Comparison of ENCODE assay signal across 8 mouse cellular contexts in genomic region chr11:70016669-70017068, GRCm38 (mm10). TPM values are rescaled to one million over a fixed set of nuclear protein-coding genes. Genes with fewer than 3 reads are reported as not detected.
DNase-seq lines count a peak whose midpoint lies in the region; ATAC-seq and TF ChIP-seq lines count a peak whose summit lies in the region.

Gene Dlg4 (plus strand): TSS chr11:70016942.

- peaks cover 23% of the 10 kb centered on the region for H3K36me3 ChIP-seq in heart, embryonic 12.5 days
- H3K36me3 ChIP-seq in forebrain, embryonic 15.5 days = peaks cover 15% of the 10 kb centered on the region

- CTCF ChIA-PET in Patski (lab: Charles Lee) = interaction anchor here (0.5 to 1.4 kb wide), 3 partner anchors 11 to 584 kb away, joined by 3 to 6 read pairs (median 3); no protein-coding TSS in a partner anchor

- 0 out of 2 replicates have a peak within 1 kb of the TSS, but pooled peaks have one; percentile 57 for H3K4me3 ChIP-seq in heart, embryonic 12.5 days
- peak within 1 kb of the TSS; percentile 65 for H3K4me3 ChIP-seq in forebrain, embryonic 15.5 days
- H3K4me3 ChIP-seq in olfactory bulb, adult 2 months (ENCODE audit: insufficient read depth, low read depth, low read length) = peak within 1 kb of the TSS; percentile 58

- H3K4me1 ChIP-seq in heart, embryonic 12.5 days (replicated peaks) = peaks cover 56% of the 10 kb centered on the region
- H3K4me1 ChIP-seq in forebrain, embryonic 15.5 days = peaks cover 53% of the 10 kb centered on the region
- peaks cover 18% of the 10 kb centered on the region for H3K4me1 ChIP-seq in olfactory bulb, adult 2 months (ENCODE audit: control insufficient read depth, insufficient read depth, low read length)

- DNase-seq in heart, adult 18-20 months = no peak
- DNase-seq in Patski (ENCODE audit: low read depth, low spot score) = no peak
- DNase-seq in left cerebral cortex, adult 8-10 months (ENCODE audit: low spot score in 2 of 2) = no peak
- no peak for DNase-seq in retina, postnatal 1 day
- no peak for DNase-seq in kidney, postnatal 36 days

- TF ChIP-seq CTCF in Patski (IDR thresholded peaks at IDR 0.05) = no peak
- TF ChIP-seq CTCF in olfactory bulb, adult 2 months (IDR thresholded peaks at IDR 0.05; ENCODE audit: insufficient read depth, low read depth, low read length) = no peak

- H3K27me3 ChIP-seq in heart, embryonic 12.5 days (replicated peaks) = no peaks in the 10 kb centered on the region
- H3K27me3 ChIP-seq in Patski = no peaks in the 10 kb centered on the region
- H3K27me3 ChIP-seq in forebrain, embryonic 15.5 days = no peaks in the 10 kb centered on the region

- no peak for ATAC-seq in heart, embryonic 12.5 days (ENCODE audit: insufficient number of reproducible peaks, low FRiP score)
- no peak for ATAC-seq in Patski
- ATAC-seq in forebrain, embryonic 15.5 days (replicated peaks) = no peak

- no peaks in the 10 kb centered on the region for H3K9me3 ChIP-seq in heart, embryonic 12.5 days (replicated peaks)
- no peaks in the 10 kb centered on the region for H3K9me3 ChIP-seq in forebrain, embryonic 15.5 days

- TF ChIP-seq POLR2A in olfactory bulb, adult 2 months (IDR thresholded peaks at IDR 0.05; ENCODE audit: insufficient read depth, low read depth, low read length) = no peak

- peak within 1 kb of the TSS; percentile 85 for H3K4me2 ChIP-seq in heart, embryonic 12.5 days
- peak within 1 kb of the TSS; percentile 63 for H3K4me2 ChIP-seq in forebrain, embryonic 15.5 days (replicated peaks)

- 0 out of 2 replicates have a peak within 1 kb of the TSS, but pooled peaks have one; percentile 61 for H3K27ac ChIP-seq in heart, embryonic 12.5 days (ENCODE audit: poor library complexity, severe bottlenecking)
- H3K27ac ChIP-seq in forebrain, embryonic 15.5 days (replicated peaks) = peak within 1 kb of the TSS; percentile 96
- peak within 1 kb of the TSS; percentile 94 for H3K27ac ChIP-seq in olfactory bulb, adult 2 months (ENCODE audit: insufficient read depth, low read depth, low read length)

- 65% methylated on average over 3 of the region's 3 CpGs for WGBS in heart, embryonic 12.5 days
- 76% methylated on average over 3 of the region's 3 CpGs for WGBS in forebrain, embryonic 15.5 days
- WGBS in olfactory bulb, adult 2 months = 72% methylated on average over 3 of the region's 3 CpGs

- POLR2A ChIA-PET in Patski (lab: Charles Lee) = no interaction called here

- in situ Hi-C loops in Patski (cut with MboI; ENCODE audit: low pct_unique_long_range_greater_than_20kb) = no loop called here

- H3K9ac ChIP-seq in heart, embryonic 12.5 days = peak within 1 kb of the TSS; percentile 80; the same call in 1 of the 2 replicates
- H3K9ac ChIP-seq in forebrain, embryonic 15.5 days (replicated peaks) = peak within 1 kb of the TSS; percentile 82

RNA-seq across cellular contexts. Expression of gene Dlg4, which starts in this region (rescaled TPM):
- 4.2 and 6.0 TPM in 2 replicates for polyA plus RNA-seq in heart, embryonic 12.5 days (2016; fragmentation: Nextera tagmentation; extraction: Ambion mirVana)
- total RNA-seq in heart, adult 18-20 months (2021) = 1 to 10 TPM; 5.9 to 6.8 TPM
- polyA plus RNA-seq in Patski (2021) = 48.1 TPM
- polyA plus RNA-seq in forebrain, embryonic 15.5 days (2015; fragmentation: Nextera tagmentation; extraction: Ambion mirVana) = 27.8 and 29.8 TPM in 2 replicates
- 100 to 1,000 TPM; 721 to 849 (median 797) TPM for total RNA-seq in left cerebral cortex, adult 8-10 months (2022)
- polyA plus RNA-seq in olfactory bulb, adult 2 months (2012; ENCODE audit: insufficient read depth, insufficient read length, low replicate concordance, missing spikeins) = 210 and 442 TPM in 2 replicates

Comparison
In these comparisons a context has a peak if more than half of its experiments do, and no peak if none do; other contexts are left out.
1. RNA of gene Dlg4 (total RNA-seq): 721 to 849 TPM in left cerebral cortex, adult 8-10 months; 5.9 to 6.8 TPM in heart, adult 18-20 months; every median in the first group is over 10 times any median in the second.
2. Peak in every context shown above with its lines, with median percentiles within 50 percentile points of each other: H3K27ac ChIP-seq and H3K4me3 ChIP-seq.